Mouse (Mus musculus) megakaryocyte, embryonic 14.5 days (primary cell): Measurements from ENCODE around the gene Socs7.

Experiments used
- FLI1 ChIP-seq: IDR thresholded peaks from 2 replicates; pipeline ENCODE4 v1.6.1; 2012; ENCODE audit warnings: low read length, inconsistent platforms, mixed read lengths
- GATA1 ChIP-seq: IDR thresholded peaks from 3 replicates; pipeline ENCODE4 v1.6.1; 2012; ENCODE audit warnings: mixed read lengths, low read length, inconsistent platforms, borderline replicate concordance

DNA sequence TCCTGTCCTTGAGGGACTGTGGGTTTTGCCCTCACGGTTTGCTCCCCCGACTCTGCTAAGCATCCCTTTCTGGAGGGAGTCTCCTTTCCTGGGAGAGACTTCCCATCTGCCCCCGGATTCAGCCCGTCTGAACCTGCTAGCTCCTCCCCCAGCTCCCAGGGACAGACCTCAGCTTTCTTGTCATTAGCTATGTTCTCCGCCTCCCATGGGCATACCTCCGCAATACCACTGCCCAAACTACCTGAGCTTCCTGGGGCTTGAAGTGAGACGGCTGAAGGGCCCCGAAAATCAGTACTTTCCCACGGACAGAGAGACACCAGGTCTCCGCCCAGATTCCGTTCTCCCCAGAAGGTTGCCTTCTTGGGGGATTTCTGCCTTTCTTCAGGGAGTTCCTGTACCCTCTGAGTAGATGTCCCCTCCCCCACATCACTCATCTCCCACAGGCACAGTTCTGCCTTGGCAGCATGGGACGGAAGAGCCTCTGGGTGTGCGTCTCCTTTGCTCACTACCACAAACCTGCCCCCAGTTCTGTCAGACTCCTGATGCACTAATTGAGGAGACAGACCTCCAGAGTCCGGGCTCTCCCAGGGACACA lies 25.5 kb upstream of the Socs7 start:
- TF ChIP-seq GATA1 (no peak), FLI1 (no peak)
